Mouse (Mus musculus) stomach, postnatal 0 days (tissue): ENCODE measurements around the gene Gm17349.
"Not testable (repeated sequence)": the region's sequence is repeated elsewhere in the genome, so short reads cannot be mapped to it uniquely, and the experiment has no call there.

Source experiments
- CTCF ChIP-seq: IDR thresholded peaks from 2 replicates; pipeline ENCODE4 v1.5.1; 2016; ENCODE audit warnings: antibody characterized with exemption, low read depth, mild to moderate bottlenecking, moderate library complexity
- EP300 ChIP-seq: optimal IDR thresholded peaks from 2 replicates; pipeline ENCODE3; 2016; ENCODE audit warnings: antibody characterized with exemption

DNA sequence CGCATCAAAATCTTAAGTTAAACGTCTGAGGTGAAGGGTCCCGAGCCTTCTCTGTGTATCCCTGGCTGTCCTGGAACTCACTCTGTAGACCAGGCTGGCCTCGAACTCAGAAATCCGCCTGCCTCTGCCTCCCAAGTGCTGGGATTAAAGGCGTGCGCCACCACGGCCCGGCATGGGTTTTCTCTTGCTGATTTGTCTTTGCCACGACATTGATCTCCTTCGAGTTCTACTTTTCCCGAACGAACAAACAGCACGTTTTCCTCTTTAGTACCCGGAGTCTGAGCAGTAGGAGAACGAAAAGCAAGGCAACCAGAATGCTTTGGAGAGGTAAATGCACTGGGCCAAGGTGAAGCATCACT lies 3.7 kb downstream of the Gm17349 start:
- not testable (repeated sequence) for TF ChIP-seq CTCF, EP300
